Mouse (Mus musculus) spleen, adult 2 months (tissue): ENCODE results near the gene Rbfox1.

ENCODE experiments used
- CTCF ChIP-seq: fragments of 200-500 bp; IDR thresholded peaks from 2 replicates; pipeline ENCODE4 v1.5.1; 2011; ENCODE audit warnings: mild to moderate bottlenecking, inconsistent platforms; ENCODE audit not compliant: insufficient read depth, insufficient read length, insufficient replicate concordance; ENCODE audit errors: extremely low read depth
- POLR2A ChIP-seq: fragments of 200-500 bp; IDR thresholded peaks from 2 replicates; pipeline ENCODE4 v1.6.1; 2011; ENCODE audit warnings: low read depth, low read length, inconsistent platforms

DNA sequence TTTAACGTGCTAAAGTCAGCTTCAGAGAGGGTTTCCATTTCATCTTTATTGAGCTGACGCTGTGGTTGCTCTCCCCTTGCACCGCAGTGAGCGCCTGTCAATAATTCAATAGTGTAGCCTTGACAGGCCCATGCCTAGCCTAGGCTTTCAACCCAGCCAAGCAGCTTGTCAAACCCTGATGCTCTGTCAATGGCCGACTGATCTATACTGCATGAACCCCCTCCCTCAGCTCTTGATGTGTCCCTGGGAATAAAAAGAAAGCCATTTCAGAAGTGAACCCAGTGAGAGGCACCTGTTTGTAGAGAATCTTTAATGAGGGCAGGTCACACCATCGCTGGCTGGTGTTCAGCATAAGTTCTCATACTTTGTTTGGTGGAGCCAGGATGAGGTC, 1274.7 kb downstream of the Rbfox1 start:
- no peak for TF ChIP-seq CTCF
- TF ChIP-seq POLR2A: no peak
